Mouse (Mus musculus) inflammation-experienced regulatory T-cells, adult 6 months (primary cell): Measurements from ENCODE around the gene Lhx6. TPM values are rescaled to one million over a fixed set of nuclear protein-coding genes. Genes with fewer than 3 reads are reported as not detected.

ENCODE experiments used
- ATAC-seq: one replicate; pipeline ENCODE4 v1.8.0; 2017
- polyA plus RNA-seq, 3 experiments: library from polyadenylated mRNA; unstranded; fragments of 100-300 nt; shearing (Covaris generic); gene quantifications; one replicate each; pipeline ENCODE4 v1.2.1; 2017

The Lhx6 gene
- polyA plus RNA-seq, 3 experiments from 2014 or later: not detected

DNA sequence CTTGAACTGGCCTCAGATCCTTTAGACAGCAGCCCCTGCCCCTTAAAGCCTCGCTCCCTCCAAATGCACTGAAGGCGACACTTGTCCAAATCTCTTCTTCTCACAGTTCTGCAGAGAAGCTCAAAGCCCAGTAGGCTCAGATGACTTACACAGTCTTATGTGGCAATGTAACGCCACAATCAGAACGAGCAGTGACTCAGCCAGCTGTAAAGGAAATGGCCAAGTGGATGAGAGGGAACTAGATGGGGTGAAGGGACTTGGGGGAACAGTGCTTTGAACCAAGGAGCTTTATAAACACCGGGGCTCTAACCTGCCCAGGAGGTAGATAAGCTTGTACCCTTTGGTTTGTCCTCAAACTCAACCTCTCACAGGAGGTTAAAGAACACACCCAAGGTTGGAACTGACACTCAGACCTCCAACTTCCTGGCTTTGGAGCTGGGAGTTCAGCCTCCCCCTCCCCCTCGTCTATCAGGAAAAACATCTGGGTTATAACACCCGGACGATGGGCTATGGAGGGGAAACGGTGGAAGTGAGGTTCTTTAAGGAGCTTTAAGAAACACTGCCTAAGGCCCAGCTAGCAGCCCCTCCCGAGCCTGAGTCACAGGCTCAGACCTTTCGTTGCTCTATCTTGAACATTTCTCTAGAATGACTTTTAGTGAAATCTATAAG is 69.7 kb downstream of the Lhx6 start:
- no peak for ATAC-seq

DNA sequence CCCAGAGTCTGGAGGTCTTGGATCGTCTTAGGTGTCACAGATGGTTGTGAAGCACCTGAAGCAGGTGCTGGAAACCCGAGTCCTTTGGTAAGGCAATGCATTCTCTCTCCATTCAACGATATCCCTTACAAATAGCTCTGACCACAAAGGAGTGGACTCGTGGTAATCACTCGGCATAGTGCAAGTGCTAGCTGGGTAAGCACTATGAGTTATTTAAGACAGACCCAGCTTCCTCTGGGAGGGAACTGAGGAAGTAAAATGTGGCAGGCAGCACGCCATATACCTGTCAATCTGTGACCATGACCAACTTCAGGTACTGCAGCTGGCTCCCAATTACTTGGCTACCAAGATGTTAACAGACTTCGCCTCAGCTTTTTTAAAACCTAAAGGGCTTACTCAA is 70.3 kb downstream of the Lhx6 start:
- ATAC-seq: no peak

DNA sequence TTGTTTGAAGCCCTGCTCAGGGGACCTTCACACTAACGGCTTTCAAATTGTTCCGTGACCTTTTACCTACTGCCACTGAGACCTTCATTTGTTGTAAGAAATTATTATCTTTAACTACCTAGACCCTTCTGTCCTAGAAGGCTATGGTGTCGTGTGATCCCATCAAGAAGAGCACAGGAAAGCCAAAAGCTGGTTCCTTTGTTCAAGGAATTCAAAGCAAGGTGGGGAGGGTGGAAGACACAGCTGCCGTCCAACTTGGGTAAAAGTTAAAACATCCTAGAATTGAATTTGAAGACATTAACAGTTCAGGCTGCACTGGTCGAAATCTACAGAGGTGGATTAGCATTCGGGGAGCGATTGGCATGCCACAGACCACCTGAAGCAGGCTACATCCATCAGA is 71.2 kb downstream of the Lhx6 start:
- no peak for ATAC-seq

DNA sequence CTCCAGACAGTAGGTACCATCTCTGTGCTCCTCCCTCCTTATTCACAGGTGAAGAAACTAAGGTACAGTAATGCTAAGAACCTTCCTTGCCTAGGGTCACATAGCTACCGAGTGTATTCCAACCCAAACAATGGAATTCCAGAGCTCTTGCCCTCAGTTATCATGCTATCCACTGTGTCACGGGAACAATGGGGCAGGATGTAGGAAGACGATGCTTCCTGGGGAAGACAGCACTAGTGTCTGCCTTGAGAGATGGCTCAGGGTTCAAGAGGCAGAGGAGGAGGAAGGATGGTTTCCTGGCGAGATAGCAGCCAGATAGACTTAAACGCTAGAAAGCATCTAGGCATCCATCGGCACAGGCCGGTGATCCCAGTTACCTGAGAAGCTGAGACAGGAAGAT is 72.3 kb downstream of the Lhx6 start:
- ATAC-seq: no peak

Other genes with a start within 250 kb of the Lhx6 start
- not detected for gene Ttll11, start 125.5 kb downstream of the Lhx6 start, polyA plus RNA-seq
- gene Ndufa8, start 56.0 kb downstream of the Lhx6 start, polyA plus RNA-seq: 100 to 1,000 TPM; 164 to 233 (median 170) TPM
- gene Morn5, start 56.0 kb downstream of the Lhx6 start, polyA plus RNA-seq: not detected
- gene Mrrf, start 31.0 kb upstream of the Lhx6 start, polyA plus RNA-seq: 10 to 100 TPM; 12.7 to 19.7 (median 15.2) TPM
- gene Rbm18, start 31.4 kb upstream of the Lhx6 start, polyA plus RNA-seq: 10 to 100 TPM; 45.5 to 59.4 (median 55.0) TPM
- 1 to 10 TPM in 1 of 3 experiments, under 1 TPM in 2; 0.44 to 2.9 (median 0.69) TPM for gene Ptgs1, start 125.0 kb upstream of the Lhx6 start, polyA plus RNA-seq